Mouse (Mus musculus) heart, postnatal 10 days (tissue): Measurements from ENCODE around the gene Dus3l. TPM values are rescaled to one million over a fixed set of nuclear protein-coding genes. Genes with fewer than 3 reads are reported as not detected.
A peak's percentile ranks its signal among the peaks of the same experiment; 100 is the strongest.

Experiments used
- DNase-seq, 2 experiments: peaks; one replicate each; pipeline ENCODE4 v3.0.0; 2021
- intact Hi-C: fragments of 180-260 bp; cut with DNase I; formaldehyde crosslinking; loops from one replicate; pipeline ENCODE4 v1.15.1; 2025
- total RNA-seq, 2 experiments: library from RNA; stranded (reverse); gene quantifications; 2 replicates each; pipeline ENCODE4 v1.2.3; 2021

Gene Dus3l
- total RNA-seq, 2 experiments from 2014 or later: 21.0 to 23.0 TPM

DNA sequence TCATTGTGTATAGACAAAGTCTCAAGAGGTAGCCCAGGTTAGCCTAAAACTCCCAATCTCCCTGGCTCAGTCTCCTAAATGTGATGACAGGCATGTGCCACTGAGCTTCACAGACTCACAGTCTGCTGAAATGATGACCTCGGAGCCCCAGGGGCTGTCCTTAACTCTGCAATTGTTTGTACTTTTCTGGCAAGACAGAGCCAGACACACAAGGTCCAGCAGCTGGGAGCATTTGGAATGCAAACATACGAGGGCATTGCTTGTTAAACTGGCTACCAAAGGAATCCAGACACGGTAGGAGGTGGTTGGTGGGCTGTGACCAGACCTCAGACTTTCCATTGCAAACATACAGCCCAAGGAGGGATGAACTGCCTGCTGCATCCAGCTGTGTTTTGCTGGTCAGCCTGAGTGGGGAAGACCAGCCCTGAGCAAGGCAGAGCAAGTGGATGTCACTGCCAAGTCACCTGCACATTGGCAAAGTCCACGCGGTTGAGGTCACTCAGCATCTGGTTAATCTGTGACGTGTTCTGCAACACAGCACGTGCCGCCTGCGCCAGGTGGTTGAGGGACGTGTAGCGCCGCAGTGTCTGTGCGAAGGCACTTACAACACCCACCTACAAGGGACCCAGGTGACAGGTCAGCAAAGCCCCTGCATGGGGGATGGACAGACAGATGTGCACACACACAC is 15.9 kb downstream of the Dus3l start:
- intact Hi-C loops: no loop called here

DNA sequence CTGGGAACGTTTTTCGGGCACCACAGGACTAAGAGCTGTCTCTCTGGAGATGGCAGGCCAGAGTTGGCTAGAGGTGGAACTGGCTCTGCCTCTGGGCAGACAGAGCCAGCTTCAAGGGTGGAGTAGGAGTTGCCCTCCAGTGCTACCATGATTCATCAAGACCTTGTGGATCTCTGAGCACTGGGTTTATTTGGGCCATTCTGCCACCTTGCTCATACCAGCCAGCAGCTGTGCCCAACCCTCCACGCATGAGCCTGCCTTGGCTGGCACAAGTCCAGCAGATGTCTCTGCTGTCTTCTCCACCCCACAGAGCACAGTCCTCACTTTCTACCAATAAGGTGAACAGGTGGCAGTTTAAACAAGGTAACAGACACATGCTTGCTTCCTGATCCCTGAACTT is 24.3 kb downstream of the Dus3l start:
- intact Hi-C loops: no loop called here
- no peak for DNase-seq

More for the DNA sequence above, 15.9 kb downstream of the Dus3l start:
- DNase-seq: no peak

DNA sequence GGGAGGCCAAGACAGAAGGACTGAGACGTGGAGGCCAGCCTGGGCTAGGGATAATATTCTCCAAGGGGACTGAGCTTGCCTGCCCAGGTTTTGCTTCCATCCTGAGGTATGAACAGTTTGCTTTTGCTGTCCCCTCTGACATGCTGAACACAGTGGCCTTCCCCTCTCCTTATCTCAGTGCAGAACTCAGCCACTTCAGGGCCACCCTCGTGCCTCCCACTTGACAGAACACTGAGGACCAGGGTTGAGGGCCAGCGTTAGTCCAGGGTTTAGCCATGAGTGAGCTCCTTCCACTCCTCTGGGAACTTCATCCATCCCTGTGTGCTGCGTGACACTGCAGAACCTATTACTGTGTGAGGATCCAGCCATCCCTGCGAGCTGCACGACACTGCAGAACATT is 24.7 kb downstream of the Dus3l start:
- intact Hi-C loops: no loop called here
- DNase-seq: no peak

DNA sequence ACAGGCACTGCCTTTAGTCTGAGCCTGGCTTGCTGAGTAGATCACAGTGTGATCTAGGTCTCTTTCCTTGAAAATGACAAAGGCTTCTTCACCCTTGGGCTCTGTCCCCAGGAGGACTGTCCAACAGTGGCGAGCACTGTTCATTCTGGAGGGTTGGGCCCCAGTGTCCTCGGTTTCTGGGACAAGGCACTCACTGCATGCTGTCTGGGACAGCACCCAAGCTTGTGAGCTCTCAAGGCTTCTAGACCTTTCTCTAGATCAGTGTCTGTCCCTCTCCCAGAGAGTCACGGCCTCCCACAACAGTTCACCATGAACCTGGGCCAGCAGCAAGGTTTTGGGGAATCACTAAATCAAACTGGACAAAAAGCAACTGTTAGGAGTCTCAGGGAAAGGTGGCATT is 28.0 kb downstream of the Dus3l start:
- intact Hi-C loops: no loop called here

DNA sequence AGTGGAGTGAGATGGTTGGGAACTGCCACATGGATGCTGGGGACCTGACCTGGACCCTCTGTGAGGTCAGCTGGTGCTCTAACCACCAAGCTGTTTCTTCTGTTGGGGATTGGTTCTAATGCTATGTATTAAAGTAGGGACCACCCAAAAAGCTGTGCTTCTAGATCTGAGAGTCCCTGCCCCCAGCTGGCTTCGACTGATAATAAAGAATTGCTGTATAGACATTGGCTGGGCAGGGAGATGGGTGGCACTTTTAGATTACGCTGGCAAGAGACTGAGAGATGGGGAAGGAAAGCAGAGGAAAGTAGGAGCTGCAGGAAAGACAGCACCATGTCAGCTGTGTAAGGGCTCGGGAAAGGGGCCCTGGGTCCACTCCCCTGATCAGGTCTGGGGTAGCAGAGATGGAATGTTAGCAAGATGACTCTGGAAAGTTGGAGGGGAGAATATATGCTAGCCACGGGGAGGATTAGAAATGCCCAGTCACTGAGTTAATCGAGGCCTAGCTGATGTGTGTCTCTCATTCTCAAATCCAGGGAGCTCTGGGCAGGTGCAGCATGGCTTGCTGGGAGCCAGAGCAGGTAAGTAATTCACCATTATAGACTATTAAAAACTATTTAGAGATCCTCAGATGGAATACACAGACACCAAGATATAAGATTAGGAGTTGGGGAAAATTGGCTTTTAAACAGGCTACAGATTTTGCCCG is 29.2 kb downstream of the Dus3l start:
- no peak for DNase-seq
- intact Hi-C loops: no loop called here

More for the DNA sequence above, 28.0 kb downstream of the Dus3l start:
- DNase-seq: no peak

DNA sequence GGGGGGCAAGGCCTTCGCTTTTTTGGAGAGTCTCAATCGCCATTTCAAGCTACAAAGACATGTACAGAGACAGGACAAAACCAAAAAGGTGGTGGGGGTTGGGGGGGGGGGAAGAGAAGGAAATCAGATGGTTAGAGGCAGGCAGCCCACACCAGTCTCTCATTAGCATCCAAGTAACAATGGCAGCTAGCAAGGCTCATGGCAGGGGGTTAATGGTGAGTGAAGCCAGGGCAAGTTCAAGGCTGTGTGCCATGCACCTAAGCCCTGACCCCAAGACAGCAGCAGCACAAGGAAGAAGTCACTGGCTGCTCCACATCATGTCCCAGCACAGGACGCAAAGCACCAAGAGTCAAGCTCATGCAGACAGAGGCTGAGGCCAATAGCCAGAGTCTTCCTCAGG is 34.7 kb downstream of the Dus3l start:
- intact Hi-C loops: no loop called here

DNA sequence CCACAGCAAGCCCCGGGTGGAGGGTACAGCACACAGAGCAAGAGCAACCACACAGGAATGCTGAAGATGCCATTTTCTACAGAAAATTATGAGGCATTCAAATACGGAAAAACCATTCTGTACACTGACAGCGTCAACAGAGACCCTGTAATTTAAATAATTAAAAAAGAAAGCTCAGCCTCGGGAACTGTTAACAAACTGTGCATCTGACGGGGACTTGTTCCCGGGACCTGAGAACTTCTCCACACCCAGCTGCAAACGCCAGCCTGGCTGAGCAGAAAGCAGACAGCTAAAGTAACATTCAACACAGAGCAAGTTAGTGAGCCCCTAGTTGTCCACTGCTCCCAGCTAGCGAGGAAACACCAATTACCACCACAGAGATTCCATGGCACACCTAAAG is 37.5 kb downstream of the Dus3l start:
- DNase-seq: no peak
- intact Hi-C loops: loop anchor here (10.0 kb wide), 1 partner anchor 533 kb away; no protein-coding TSS in a partner anchor

More for the DNA sequence above, 34.7 kb downstream of the Dus3l start:
- DNase-seq: no peak

DNA sequence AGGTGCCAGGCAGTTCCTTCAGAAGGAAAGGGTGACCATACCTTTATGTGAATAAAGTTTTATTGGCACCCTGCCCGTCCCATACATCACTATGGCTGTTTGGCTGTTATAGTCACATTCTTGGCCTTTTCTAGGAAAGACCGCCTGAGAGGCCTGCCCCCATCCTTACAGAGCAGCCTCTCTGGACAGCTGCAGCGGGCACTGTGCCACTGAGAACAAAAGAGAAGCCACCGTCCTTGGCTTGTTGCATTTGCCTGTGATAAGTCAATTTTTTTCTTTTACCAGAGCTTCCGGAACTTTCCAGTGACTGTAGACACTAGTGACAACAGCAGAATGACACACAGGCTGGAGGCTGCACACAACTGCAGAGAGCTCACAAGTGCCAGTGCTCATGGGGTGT is 40.4 kb downstream of the Dus3l start:
- DNase-seq: no peak
- intact Hi-C loops: loop anchor here (5.0 to 10.0 kb wide), 2 partner anchors 132 to 530 kb away; partner anchors contain the start of gene Mllt1

DNA sequence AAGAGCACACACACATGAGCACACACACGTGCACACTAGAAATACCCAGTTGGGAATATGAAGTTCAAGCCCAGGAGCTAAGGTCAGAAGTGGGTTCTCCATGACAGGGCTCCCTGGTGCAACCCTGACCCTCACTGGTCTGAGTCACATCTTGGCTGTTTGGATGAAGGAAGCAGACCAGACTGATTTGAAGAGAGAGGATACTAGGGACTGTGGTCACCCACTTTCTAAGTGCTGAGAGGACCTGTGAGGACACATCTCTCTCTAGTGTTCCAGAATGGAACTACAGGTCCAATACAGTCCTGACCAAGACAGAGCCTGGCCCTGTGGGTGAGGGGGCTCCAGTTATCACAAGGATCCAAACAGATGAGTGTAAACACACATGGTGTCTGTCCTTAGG is 41.2 kb downstream of the Dus3l start:
- DNase-seq: peak in 1 of 2 experiments; percentile 32
- intact Hi-C loops: loop anchor here (5.0 to 10.0 kb wide), 2 partner anchors 132 to 529 kb away; partner anchors contain the start of gene Mllt1

DNA sequence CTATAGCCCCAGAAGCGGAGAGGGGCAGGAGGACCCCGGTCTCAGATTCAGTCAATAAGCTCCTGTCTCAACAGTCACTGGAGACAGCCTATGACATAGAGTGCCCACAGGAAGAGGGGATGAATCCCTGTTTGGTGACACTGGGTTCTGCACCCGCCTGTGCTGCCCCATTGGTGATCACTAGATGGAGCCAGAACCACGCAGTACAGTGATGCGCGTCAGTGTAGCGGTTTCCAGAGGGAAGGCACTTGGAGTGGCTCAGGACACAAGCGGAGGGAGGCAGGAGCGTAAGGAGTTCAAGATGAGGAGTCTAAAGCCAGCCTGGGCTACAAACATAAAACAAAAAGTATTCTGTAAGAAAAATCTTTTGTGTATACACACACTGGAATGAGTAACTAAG is 44.0 kb downstream of the Dus3l start:
- peak; percentile 89 for DNase-seq
- intact Hi-C loops: loop anchor here (1.0 to 10.0 kb wide), 7 partner anchors 22 to 526 kb away; partner anchors contain the start of gene Mllt1

DNA sequence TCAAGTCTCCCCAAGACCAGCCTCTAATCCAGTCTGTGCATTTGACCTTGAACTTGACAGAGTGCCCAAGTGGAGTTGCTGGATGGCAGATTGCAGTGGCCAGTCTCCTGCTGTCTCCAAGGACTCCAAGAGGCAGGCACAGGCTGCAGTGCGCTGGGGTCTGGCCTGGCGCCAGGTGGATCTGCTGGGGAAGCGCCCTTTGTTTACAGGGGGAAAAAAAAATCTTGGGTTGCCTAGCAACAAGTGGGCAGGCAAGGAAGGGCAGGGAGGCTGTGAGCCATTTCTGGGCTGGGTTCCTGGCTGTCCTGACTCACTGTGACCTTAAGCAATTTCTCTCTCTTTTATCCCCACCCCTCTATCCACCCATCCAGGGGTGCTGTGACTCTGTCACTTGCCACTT is 45.7 kb downstream of the Dus3l start:
- peak; percentile 95 to 96 for DNase-seq
- intact Hi-C loops: no loop called here

DNA sequence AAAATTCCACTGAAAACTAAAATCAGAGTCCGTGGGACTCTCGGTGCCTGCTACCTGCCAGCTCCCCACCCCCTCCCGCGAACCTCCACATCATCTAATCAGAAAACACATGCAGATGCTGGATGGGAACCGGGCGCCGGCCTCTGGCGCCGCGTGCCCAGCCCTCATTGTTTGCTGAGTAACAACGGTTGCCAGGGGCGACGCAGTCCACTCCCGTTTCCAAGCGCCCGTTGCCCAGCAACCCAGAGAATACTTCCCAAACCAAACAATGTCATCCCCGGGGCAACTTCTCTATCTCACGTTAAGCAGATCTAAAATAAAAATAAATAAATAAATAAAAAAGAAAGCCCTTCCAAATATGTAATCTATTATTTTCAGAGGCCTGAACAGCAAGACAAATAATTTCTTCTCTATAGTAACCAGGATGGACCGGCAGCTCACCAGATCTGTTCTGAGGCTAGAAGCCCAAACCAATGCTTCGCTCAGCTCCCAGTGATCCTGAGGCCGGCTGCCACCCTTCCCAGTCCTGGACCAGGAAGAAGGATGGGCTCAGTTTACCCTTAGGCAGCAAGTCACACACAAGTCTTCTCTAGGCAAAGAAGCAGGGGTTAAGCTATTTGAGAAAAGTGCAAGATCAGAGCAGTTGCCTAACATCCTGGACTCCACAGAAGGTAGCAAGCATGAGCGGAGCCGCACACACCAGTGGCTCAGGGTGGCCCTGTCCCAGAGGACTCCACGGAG is 49.9 kb downstream of the Dus3l start:
- intact Hi-C loops: no loop called here
- DNase-seq: peak; percentile 93 to 94

DNA sequence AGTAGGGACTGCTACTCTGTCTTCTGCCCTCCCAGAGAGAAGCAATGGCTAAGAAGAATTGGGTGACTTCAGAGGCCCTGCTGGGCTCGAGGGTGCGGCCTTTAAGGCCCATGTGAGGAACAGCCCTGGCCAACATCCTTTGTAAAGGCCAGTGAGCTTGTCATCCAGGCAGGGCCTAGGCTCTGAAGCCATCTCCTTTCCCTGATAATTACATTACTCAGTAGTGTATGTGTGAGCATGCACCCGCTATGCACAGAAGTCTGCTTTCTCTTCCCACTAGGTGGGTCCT is 50.4 kb downstream of the Dus3l start:
- peak; percentile 33 for DNase-seq
- intact Hi-C loops: no loop called here

DNA sequence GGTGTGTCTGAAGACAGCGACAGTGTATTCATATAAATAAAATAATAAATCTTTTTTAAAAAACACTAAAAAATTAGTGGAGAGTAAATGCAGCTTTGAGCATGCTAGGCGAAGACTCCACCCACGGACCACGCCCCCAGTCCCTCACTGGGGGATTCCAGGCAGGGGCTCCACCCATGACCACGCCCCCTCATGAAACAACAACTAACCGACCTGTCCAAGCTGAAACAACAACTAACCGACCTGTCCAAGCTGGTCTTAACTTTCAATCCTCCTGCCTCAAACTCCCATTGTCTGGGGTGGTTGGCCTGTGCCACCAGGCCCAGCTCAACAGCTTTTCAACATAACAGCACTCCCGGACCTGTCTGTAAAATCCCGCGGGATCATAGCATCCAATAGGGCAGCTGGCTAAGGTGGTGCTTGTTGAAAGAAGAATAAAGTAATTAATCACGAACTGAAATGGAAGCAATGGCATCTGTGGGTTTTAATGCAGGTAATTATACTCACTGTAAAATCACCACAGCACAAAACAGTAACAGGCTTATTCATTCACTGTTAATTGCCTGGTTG is 53.6 kb downstream of the Dus3l start:
- intact Hi-C loops: no loop called here
- DNase-seq: peak in 1 of 2 experiments; percentile 38

DNA sequence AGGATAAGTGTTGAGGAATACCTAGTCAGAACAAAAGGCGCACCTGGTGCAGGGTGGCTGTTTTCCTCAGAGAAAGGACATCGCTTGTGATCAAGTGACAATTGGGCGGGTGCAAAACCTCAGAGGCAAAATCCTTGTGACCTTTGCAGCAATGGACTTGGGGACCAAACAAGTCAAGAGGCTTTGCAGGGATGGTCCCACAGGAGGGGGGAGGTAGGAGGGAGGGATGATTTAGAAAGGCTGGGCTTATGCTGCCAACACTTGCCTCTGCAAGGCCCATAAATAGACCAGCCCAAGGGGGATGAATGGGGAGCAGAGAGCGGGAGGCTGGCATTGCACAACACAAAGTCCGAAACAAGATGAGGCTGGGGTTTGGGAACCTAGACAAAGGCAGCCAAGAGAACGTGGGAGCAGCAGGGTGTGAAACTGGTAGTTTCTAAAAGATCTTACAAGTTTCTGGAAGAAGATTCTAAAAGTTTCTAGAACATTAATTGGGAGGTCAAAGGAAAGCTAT is 54.5 kb downstream of the Dus3l start:
- peak in 1 of 2 experiments; percentile 21 for DNase-seq
- intact Hi-C loops: no loop called here

Other genes with a start within 250 kb of the Dus3l start
- under 1 TPM in 1 of 2 experiments, not detected in 1; 0.60 TPM for gene Gm20219, start 210.4 kb upstream of the Dus3l start, total RNA-seq
- 10 to 100 TPM; 55.7 to 56.8 TPM for gene Safb2, start 180.2 kb upstream of the Dus3l start, total RNA-seq
- gene Safb, start 179.9 kb upstream of the Dus3l start, total RNA-seq: 10 to 100 TPM; 96.8 to 97.6 TPM
- gene 2410015M20Rik, start 155.0 kb upstream of the Dus3l start, total RNA-seq: 100 to 1,000 TPM; 338 to 370 TPM
- gene Rpl36, start 151.3 kb upstream of the Dus3l start, total RNA-seq: 100 to 1,000 TPM; 862 to 893 TPM
- gene Lonp1, start 137.9 kb upstream of the Dus3l start, total RNA-seq: 10 to 100 TPM; 93.9 to 99.2 TPM
- under 1 TPM in 1 of 2 experiments, not detected in 1; 0.22 TPM for gene Catsperd, start 136.6 kb upstream of the Dus3l start, total RNA-seq
- gene Ranbp3, start 91.5 kb upstream of the Dus3l start, total RNA-seq: 10 to 100 TPM; 48.1 to 52.9 TPM
- gene Ndufa11, start 47.0 kb upstream of the Dus3l start, total RNA-seq: 100 to 1,000 TPM; 794 to 859 TPM
- gene Vmac, start 46.7 kb upstream of the Dus3l start, total RNA-seq: 1 to 10 TPM; 5.4 to 9.8 TPM
- 10 to 100 TPM; 19.0 to 21.0 TPM for gene Nrtn, start 7.2 kb upstream of the Dus3l start, total RNA-seq
- under 1 TPM; 0.27 to 0.43 TPM for gene Prr22, start 5.5 kb downstream of the Dus3l start, total RNA-seq
- 10 to 100 TPM in 1 of 2 experiments, 1 to 10 TPM in 1; 6.5 to 10.5 TPM for gene Rfx2, start 66.3 kb downstream of the Dus3l start, total RNA-seq
- gene Acsbg2, start 109.7 kb downstream of the Dus3l start, total RNA-seq: not detected
- gene 1700061G19Rik, start 110.7 kb downstream of the Dus3l start, total RNA-seq: under 1 TPM; 0.10 to 0.12 TPM
- gene Mllt1, start 170.7 kb downstream of the Dus3l start, total RNA-seq: 10 to 100 TPM; 28.3 to 30.8 TPM
- not detected for gene Acer1, start 217.4 kb downstream of the Dus3l start, total RNA-seq
- gene Clpp, start 225.5 kb downstream of the Dus3l start, total RNA-seq: 10 to 100 TPM; 60.1 to 60.6 TPM
- gene Alkbh7, start 232.6 kb downstream of the Dus3l start, total RNA-seq: 10 to 100 TPM; 46.7 to 50.4 TPM
- not detected for gene Pspn, start 235.3 kb downstream of the Dus3l start, total RNA-seq
- 10 to 100 TPM; 29.0 to 30.0 TPM for gene Gtf2f1, start 246.5 kb downstream of the Dus3l start, total RNA-seq
- gene Gm17949, start 246.7 kb downstream of the Dus3l start, total RNA-seq: not detected